Mouse (Mus musculus): ENCODE measurements at regions not wholly inside any gene's neighbourhood (a gene's known extent, or its start where the extent isn't known, plus 50 kb on each side); places are given as distances from the start of the nearest gene placed in this dataset.

DNA sequence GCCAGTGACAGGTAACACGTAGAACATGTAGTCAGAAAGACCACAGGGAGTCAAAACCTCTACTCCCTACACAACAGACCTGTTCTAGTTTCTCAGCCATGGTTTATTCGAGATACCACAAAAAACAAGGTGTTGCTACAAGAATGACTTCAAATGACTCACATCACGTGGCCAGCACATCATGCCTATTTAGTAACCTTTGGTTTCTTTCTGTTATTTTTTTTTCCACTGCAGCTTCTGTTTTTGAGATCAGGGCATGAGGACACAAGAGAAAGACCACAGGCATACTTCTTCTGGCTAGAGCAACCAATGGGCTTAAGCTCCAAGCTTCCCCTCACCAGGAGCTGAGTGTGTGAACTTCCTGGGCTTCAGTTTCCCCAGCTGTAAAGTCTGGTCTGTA, 630.7 kb downstream of the Rnf144a start:
- DNase-seq (ENCODE audit: low spot score): no peak

DNA sequence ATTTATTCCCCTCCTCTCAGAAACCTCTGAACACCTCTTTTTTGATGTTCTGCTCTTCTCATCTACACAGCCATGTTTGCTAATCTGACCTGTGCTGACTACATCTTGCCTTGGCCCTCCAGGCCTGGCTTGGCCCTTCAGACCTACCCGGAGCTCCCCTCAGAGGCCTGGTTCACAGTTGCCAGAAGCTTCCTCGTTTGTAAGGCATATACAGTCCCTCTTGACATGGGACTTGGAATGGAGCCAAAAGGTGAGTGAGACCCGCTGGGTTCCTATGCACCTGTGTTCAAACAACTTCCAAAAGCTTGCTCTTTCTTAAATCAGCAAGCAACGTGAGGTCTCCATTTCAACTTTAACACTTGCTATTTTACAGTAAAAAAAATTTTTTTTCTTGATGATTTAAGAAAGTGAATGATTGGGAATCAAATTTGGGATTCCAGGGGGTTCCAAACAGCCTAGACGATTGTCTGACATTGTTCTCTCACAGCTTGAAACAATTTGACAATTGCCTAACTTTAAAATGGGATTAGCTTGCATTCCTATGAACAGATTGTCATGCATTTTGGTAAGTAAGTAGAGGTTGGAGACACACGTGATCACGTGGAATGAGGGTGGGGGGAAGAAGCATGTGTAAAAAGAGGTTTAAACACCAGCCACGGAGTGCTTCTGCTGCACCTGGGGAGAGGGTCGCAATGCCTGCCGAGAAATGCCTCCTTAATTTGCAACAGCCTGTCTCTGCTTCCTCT, 631.9 kb downstream of the Rnf144a start:
- DNase-seq (ENCODE audit: low spot score): no peak

DNA sequence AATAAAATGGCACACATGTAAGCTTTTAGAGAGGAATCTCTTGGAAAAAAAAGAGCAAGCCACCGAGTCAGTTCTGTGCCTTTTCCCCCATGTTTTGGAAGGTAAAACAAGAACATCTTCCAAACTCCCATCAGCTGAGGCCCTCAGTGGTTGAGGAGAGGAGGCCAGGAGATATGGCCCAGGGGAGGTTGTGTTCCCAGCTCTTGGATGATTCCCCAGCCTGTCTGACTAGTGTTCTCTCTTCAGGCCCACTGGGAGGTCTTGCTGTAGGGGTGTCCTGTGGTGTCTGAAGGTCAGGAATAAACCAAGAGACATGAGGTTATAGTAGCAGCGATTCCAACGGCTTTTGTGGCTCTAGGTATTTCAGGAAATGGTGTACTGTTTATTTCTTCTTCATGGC, 643.2 kb downstream of the Rnf144a start:
- DNase-seq (ENCODE audit: low spot score): no peak

DNA sequence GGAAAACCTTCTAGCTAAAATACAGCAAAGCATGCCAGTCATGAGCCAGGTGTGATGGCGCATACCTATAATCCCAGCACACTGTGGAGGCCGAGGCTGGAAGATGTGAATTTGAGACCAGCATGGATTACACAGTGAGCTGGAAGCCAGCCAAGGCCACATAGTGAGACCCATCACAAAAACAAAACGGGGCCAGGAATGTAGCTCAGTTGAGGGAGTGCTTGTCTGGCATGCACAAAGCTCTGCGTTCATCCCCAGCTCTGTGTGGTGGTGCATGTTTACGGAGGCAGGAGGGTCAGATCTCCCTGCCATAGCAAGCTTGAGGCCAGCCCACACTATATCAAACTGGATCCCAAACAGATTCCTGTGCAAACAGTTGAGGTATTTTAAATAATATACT, 646.4 kb downstream of the Rnf144a start:
- DNase-seq (ENCODE audit: low spot score): no peak

DNA sequence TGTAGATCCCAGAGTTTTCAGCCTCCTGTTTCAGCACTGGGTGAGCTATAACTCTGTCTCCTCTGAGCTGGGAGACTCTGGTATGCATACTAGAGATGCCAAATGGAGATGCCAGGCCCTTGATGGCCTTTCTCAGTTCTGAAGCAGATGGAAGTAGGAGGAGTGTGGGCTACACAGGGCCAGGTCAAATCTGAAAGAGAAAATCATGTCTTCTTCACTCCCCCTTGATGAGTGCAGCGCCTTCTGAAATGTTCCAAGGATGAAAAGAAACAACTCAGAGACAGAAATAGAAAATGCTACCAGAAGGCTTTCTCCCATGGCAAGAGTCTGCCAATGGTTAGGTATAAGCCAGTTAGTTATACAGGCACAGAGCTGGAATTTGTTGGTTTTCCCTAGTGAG, 652.0 kb downstream of the Rnf144a start:
- DNase-seq (ENCODE audit: low spot score): no peak

DNA sequence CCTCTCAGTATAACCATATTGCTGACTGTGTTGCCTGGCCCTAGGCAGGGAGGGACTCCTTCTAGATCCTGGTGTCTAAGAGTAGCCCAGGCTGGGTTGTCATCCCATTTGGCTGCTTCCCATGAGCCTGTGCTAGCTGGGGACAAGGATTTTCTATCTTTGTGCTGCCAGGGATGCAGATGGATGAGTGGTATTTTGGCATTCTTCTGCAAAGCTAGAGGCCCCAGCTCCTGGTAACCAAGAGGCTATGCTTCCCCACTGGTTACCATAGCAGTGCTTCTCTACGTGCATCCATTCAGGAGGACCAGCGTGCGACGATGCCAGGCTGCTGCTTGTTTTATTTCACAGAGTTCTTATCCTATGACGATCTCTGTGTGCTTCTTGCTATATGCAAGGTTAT, 658.0 kb downstream of the Rnf144a start:
- DNase-seq (ENCODE audit: low spot score): no peak

DNA sequence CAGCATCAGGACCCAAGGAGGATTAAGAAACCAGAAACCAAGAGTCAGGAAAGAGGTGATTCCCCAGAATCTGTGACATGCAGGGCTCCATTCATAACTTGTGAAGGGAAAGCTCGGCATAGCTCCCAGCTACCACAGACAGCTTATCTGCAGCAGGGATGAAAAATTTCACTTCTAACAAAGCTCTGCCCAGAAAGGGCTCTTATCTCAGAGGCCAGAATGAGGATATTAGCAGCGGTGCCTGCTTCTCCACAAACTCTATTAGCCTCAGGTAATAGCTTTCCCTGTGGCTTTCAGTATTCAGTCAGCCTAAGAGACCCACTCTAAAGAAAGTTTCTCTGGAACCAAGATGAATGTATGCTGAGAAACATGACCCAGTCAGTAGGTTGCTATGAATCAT, 636.9 kb upstream of the Id2 start:
- DNase-seq (ENCODE audit: low spot score): no peak

DNA sequence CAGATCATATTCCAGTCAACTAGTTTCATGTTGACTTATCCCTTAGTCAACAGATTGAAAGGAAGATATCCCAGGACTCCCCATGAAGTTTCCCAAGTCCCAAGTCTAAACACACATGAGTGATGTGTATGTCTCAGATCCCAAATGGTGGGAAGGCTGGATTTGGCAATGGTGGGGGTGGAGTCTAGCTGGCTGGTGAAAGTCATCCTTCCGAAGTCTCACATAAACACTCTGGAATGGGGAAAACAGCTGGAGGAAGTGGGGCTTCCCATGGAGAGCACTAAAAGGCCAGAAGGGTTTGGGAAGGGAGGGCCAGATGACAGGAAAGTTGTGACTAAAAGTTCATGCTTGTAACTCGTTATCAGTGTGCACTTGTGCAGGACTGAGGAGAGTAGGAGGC, 628.8 kb upstream of the Id2 start:
- DNase-seq (ENCODE audit: low spot score): peak; percentile 6

DNA sequence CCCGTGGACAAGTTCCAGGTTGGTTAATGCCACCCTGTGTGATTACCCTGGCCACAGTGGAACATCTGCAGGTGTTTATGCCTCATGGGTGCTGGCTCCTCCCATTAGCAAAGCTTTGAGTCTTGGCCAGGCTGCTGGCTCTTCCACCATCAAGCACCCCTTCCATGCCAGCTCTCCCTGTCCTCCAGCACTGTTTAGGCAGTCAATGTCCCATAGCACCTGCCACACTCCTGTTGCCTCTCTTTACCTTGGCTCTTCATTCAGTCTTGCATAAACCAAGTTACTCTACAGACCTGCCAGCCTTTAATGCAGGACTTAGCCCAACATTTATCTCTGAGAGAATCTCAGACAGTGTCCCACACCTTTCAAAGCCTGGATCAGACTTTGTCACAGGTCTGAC, 614.2 kb upstream of the Id2 start:
- no peak for DNase-seq (ENCODE audit: low spot score)

DNA sequence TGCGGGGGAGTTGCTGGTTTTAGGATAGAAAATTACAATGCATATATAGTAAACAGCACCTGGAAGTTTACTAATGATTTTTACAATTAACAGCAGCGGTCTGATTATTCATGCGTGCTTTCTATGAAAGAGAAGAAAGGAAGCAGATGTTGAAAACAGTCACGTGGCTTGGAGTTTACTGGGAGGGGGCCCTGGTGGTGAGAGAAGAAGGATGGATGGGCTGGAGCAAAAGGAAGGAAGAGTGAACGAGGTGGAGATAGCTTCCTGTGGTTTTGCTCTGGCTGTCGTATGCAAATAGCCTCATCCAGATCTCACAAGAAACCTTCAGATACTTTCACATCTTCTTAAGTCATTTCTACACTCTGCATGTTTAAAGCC, 606.1 kb upstream of the Id2 start:
- DNase-seq (ENCODE audit: low spot score): no peak

DNA sequence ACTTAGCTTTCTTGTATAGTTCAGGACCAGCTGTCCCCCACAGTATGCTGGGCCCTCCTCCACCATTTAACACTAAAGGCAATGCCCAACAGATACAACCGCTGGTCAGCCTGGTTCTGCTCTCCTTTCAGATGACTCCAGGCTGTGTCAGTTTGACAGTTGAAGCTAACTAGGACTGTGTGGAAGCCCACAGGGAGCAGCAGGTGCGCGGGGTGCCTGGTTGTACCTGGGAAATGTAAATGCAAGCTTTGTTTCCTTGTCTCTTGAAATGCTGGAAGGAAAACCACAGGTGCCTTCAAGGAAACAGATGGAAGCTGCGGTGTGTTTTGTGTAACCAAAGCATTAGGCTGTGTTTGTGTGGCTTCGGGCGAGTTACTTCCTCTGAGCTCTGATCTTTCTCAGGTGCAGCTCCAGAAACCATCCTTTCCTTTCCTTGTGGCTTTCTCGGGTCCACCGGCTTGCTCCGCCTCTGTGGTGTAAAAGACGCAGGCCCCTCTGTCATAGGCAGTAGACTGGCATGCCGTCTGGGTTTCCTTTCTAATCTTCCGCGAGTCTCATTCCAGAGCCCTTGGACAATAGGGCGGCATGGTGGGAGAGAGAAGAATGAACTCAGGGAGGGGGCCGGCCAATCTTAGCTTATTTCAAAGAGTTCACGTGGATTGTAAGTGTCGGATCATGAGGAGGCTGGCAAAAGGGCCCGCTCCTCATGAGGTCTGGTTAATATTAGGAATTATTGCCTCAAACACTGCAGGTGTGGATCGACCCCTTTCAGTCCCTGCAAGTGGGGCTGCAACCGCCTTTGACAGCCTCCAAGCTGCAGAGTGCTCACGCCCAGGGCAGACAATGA, 605.5 kb upstream of the Id2 start:
- peak; percentile 58 for DNase-seq (ENCODE audit: low spot score)

DNA sequence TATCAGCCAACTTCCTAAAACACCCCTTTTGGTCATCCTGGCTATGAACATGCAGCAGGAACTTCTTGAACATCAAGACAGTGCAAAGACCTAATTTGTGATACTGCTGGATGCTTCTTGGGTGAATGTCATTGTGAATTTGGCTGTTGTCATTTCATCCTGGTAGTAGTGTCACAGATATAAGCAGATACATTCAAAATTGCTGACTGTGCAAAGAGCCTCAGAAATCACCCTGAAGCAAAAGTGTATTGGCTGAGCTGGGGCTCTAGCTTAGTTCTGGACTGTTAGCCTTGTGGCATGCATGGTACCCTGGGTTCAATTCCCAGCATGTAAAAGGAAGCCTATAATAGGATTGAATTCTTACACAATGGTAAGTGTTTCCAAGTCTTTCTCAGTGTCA, 590.1 kb upstream of the Id2 start:
- DNase-seq (ENCODE audit: low spot score): peak; percentile 3

DNA sequence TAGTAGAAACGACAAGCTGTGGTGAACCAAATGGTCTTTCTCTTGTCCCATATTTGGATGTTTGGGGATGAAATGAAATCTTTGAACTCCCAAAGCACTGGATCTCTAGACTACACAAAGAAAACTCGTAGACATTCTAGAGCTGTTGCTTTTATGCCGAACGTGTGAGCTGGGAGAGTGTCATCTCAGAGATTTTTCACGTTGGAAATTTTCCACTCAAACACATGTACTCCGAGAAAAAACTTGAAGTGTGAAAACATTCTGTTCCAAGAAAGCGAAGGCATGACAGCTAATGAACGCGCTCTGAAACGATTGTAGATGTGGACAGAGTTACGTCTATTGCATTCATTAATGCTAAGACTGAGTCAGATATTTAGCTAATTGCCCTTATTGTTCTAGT, 579.7 kb upstream of the Id2 start:
- no peak for DNase-seq (ENCODE audit: low spot score)

DNA sequence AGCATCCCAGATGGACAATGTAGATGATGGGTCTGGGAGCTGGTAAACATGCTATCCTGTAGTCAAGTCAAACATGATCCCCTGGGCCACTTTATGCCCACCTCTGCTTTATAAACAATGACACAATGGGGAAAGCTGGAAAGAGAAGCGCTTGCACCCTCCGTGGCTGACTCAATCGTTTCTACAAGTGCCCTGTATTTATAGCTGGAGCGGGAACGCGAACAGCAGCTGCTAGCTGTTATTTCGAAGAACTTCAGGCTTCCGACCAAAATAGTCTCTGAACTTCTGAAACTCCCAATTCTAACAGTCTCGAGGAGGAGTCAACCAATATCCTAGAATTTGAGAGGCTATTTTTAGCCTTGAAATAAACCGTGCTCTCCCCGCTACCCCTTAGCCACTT, 571.4 kb upstream of the Id2 start:
- DNase-seq (ENCODE audit: low spot score): no peak

DNA sequence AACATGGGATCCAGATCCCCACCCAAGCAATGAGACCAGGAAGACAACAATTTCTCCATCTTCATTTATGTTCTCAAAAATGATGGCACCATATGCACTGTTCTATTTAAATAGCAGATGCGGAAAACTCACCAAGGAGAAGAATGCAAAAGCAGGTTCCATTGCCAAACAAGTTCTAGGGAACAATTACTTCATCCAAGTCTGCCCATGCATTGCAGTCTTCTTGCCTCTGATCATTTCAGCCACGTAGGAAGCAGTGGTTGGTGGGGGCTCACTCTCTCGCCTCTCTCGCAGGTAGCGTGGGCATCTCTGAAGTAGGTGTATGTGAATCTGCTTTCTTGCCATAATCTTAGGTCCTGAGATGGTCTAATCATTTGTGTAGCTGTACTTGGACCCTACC, 557.5 kb upstream of the Id2 start:
- DNase-seq (ENCODE audit: low spot score): no peak

DNA sequence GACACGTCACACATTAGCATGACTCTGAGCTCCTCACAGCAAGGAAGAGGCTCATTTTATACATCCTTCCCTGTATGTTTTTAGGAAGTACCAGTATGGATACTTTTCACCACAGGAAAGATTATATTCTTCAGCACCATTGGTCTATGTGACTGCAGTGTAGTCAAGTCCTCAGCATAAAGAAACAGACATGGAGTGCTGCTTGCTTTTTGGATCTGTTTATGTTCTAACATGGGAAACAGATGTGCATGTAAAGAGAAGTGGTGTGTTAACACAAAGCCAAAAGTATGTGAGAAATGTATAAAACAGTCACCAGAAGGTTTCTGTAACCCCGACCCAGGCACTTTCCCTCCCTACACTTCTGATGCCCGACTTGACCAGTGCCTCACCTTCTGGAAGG, 553.3 kb upstream of the Id2 start:
- no peak for DNase-seq (ENCODE audit: low spot score)

DNA sequence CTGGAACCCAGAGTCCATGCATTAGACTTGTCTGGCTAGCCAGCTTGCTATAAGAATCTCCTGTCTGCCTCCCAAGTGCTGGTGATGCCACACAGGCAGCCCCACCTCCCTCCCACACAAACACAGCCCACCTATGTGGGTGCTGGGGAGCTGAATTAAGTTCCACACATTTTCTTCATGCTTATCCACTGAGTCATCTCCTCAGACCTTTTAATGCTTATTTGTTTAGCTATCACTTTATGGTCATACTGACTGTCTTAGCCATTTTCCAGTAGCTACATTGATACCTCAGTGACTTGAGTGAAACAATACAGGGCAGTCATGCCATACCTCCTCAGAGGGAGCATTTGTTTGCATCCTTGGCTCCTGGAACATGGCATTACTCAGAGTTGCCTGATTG, 531.1 kb upstream of the Id2 start:
- no peak for DNase-seq (ENCODE audit: low spot score)

DNA sequence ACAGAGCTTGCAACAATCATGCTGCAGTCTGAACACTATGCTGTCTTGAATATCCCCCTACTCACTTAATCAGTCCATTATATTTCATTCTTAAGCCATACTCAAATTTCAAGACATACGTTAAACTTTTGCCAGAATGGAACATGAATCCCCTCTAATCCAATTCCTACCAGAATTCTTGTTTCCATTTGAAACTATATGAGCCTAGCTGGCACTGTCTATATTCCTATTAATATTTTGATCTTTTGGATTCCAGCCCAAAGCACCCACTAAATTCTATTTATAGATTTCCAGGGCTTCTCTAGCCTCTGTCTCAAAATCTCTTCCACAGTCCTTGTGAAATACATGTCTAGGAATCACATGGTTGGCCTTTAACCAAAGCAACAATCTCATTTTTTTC, 528.9 kb upstream of the Id2 start:
- DNase-seq (ENCODE audit: low spot score): no peak

DNA sequence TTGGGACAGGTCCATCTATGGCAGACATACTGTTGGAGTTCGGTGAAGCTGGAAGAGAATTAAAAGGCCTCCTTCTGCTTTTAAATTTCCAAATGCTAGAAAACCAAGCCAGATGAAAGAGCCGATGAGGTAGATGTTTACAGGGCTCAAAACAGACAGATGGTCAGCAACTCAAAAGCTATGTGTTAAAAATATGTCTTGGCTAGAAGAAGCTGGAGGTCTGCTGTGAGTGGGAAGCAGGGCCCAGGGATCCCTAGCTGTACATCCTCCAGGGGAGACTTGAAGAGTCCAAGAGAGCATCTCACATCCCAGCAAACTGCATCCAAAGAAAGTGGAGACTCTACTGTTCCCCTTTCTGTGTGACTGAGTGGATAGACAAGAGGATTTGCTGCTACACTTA, 526.5 kb upstream of the Id2 start:
- DNase-seq (ENCODE audit: low spot score): no peak

DNA sequence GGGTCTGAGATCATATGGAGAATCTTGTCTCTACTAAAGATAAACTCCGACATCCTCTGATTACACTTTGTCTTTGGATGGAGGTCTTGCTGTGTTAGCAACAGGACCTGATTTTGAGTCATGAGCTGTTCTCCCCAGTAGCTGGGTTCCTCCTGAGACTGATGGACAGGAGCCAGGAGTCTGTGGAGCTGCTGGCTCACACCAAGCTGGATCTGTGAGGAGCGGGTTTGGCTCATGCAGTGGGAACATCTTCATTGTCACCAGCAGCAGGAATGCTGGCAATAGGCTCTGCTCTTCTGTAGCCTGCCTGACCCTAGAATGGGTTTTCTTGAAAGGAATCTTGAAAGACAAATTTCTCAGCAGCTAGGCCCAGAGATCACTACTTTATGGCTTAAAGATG, 524.2 kb upstream of the Id2 start:
- DNase-seq (ENCODE audit: low spot score): no peak

DNA sequence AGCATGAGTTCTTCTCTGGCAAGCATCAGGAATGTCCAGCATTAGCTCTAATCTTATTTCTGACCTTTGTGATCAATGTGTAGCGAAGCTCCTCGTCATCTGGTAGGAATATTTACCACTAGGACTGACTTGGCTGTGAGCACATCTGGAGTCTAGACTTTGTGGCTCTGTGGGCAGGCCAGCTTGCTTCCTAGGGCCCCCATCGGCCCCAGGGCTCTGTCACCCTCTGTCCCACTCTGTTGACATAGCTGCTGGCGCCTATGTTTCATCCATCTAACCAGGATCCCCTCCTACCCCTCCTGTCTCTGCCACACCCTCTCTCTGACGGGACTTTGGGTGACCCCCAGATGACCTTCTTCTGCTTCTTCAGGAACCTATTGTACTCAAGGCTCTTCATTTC, 520.6 kb upstream of the Id2 start:
- DNase-seq (ENCODE audit: low spot score): peak; percentile 38

DNA sequence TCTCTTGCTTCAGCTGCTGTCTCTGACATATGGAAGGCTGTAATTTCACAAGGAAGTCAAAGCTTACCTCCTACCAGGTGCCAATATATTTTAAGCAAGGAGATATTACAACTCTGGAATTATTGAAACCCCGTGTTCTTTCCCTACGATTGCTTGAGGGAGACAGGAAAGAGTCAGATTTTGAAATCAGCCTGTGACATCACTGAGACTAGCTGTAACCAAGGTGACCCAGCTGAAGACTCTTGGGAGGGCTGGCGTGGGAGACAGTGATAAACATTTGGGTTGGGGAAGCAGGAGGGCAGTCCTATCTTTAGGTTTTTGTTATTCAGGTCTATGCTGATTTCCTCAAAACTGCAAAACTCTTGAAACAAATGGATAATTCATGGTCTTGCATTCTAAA, 518.4 kb upstream of the Id2 start:
- DNase-seq (ENCODE audit: low spot score): no peak

DNA sequence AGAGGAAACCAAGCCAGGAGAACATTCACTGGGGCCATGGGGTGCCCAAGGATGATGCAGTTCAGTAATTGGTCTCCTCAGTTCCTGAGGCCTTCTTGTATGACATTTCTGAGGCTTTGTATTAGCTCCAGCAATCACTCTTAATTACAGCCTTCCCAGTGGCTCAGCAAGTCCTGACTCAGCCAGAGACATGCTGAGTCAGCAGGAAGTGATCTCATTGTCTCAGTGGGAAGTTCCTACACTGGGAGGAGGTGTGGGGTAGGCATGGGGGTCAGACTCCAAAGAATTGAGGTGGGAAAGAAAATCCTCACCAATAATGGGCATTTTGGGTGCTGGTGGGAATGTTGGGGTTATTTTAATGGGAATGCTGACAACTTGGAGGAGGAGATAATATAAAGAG, 516.5 kb upstream of the Id2 start:
- DNase-seq (ENCODE audit: low spot score): peak; percentile 13

DNA sequence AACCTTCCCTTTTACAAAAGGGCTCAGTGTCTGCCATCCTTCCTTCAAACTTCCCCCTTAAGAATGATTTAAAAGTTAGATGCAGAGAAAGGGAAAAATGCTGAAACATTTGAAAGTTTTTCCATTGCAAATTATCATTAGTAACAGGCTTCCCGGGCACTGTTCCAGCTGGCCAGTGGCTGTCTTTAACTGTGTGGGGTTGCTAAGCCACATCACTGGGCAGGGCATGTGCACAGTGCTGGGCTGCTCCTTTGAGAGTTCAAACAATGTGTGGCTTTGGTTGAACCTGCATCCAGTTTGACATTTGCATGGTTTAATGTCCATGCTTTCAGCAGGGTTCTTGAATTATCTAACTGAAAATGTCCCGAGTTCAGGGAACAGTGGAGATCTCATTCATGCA, 512.1 kb upstream of the Id2 start:
- no peak for DNase-seq (ENCODE audit: low spot score)
